Mouse (Mus musculus) frontal cortex, postnatal 25 days (tissue): Measurements from ENCODE around the gene Lrrc36.

Experiments used
- DNase-seq, 2 experiments: peaks; one replicate each; pipeline ENCODE4 v3.0.0; 2022; ENCODE audit warnings: low spot score in 2 of 2

Lrrc36 gene

GRCm38 (mm10) chr8:105482123-105482522 lies 68.8 kb downstream of the Lrrc36 start:
- no peak for DNase-seq

- DNase-seq, result no peak
Measured at GRCm38 (mm10) chr8:105483212-105484029, 70.0 kb downstream of the Lrrc36 start.

- DNase-seq, result no peak
Measured at GRCm38 (mm10) chr8:105484030-105484368, 70.6 kb downstream of the Lrrc36 start.

GRCm38 (mm10) chr8:105484392-105484791 lies 71.0 kb downstream of the Lrrc36 start:
- DNase-seq, result no peak

- no peak for DNase-seq
Measured at GRCm38 (mm10) chr8:105488082-105488481, 74.7 kb downstream of the Lrrc36 start.

GRCm38 (mm10) chr8:105489281-105489680 lies 75.9 kb downstream of the Lrrc36 start:
- DNase-seq, result no peak

- no peak for DNase-seq
Measured at GRCm38 (mm10) chr8:105493495-105493894, 80.1 kb downstream of the Lrrc36 start.

GRCm38 (mm10) chr8:105494566-105494965 lies 81.2 kb downstream of the Lrrc36 start:
- no peak for DNase-seq

GRCm38 (mm10) chr8:105495350-105496302 lies 82.3 kb downstream of the Lrrc36 start:
- no peak for DNase-seq

- DNase-seq, result peak; percentile 85
Measured at GRCm38 (mm10) chr8:105496439-105497180, 83.2 kb downstream of the Lrrc36 start, which contains the start of gene Zdhhc1. Zdhhc1 (minus strand) TSS chr8:105496902.

GRCm38 (mm10) chr8:105499787-105500186 lies 86.4 kb downstream of the Lrrc36 start:
- no peak for DNase-seq

GRCm38 (mm10) chr8:105504617-105505016 lies 91.2 kb downstream of the Lrrc36 start:
- DNase-seq, result no peak

- no peak for DNase-seq
Measured at GRCm38 (mm10) chr8:105506977-105507376, 93.6 kb downstream of the Lrrc36 start.

GRCm38 (mm10) chr8:105508758-105509157 lies 95.4 kb downstream of the Lrrc36 start:
- no peak for DNase-seq

- DNase-seq, result no peak
Measured at GRCm38 (mm10) chr8:105509997-105510735, 96.8 kb downstream of the Lrrc36 start.
